Mouse (Mus musculus) mesoderm, embryonic 11.5 days (tissue): ENCODE measurements around the gene Fcor.
A peak's percentile ranks its signal among the peaks of the same experiment; 100 is the strongest.

Source experiments
- DNase-seq: peaks from one replicate; pipeline ENCODE4 v3.0.0-alpha.2; 2012; ENCODE audit warnings: low read depth, low spot score

Fcor gene

DNA sequence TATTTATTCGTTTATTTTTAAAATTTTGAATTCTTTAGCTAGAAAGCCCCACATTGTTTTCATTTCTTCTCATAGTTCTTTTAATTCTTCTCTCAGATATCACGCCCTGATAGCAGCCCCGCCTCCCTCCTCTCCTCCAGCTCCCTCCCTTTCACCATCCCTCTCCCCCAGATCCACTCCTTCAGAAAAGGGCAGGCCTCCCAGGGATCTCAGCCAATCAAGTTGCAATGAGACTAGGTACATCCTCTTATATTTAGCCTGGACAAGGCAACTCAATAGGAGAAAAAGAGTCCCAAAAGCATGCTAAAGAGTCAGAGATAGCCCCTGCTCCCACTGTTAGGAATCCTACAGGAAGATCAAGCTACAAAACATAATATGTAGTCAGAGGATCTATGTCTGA, 2.5 kb upstream of the Fcor start:
- no peak for DNase-seq

DNA sequence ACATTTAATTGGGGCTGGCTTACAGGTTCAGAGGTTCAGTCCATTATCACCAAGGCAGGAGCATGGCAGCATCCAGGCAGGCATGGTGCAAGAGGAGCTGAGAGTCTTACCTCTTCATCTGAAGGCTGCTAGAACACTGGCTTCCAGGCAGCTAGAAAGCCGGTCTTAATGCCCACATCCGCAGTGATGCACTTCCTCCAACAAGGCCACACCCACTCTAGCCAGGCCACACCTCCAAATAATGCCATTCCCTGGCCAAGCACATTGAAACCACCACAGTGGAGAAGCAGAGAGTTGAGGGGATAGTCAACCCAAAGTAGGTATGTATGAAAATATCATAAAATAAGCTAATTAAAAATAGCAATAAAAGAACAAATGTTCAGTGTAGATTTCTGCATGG, 1.8 kb downstream of the Fcor start:
- no peak for DNase-seq

- no peak for DNase-seq
These were observed 6.7 kb downstream of the Fcor start, which contains the start of gene Mcemp1 for GRCm38 (mm10) chr8:3665507-3665906. Gene Mcemp1 (plus strand): TSS chr8:3665754.

GRCm38 (mm10) chr8:3664405-3664804, 7.8 kb downstream of the Fcor start:
- no peak for DNase-seq

DNA sequence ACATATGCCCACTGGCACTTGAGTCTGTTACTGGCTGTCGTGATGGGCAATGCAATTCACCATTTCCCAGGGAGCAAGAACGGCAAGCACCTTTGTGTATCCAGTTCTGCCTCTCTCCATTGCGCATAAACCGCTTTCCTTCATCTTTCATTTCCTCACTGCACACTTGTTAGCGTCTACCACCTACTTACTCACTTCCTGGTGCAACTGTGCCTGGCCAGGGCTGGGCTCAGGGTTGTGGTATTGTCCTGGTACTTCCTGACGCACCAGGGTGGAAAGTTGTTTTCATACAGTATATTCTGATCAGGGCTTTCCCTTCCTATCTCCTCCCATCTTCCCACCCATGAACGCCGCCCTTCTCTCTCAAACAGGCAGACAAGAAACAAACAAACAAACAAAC, 11.3 kb downstream of the Fcor start:
- DNase-seq = no peak

GRCm38 (mm10) chr8:3656725-3657381, 15.3 kb downstream of the Fcor start:
- peak; percentile 17 for DNase-seq

DNA sequence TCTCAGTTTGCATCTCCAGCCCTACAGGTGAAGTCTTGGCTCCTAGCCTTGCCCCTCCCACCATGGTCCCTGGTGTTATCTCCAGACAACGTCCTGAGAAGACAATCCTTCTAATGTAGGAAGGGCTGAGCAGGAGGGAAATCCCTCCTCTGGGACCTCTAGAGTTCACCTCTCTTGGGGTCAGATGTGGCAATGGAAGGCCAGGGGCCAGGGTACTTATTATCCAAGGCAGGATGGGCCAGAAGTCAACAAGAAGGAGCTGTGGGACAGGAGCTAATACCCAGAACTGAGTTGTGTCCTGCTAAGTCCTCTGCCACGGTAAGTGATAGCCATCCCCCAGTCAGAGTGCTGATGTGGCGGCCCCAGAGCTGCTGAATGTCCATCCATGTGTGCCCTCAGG, 16.6 kb downstream of the Fcor start, which contains the start of gene Retn:
Gene Retn (plus strand): TSS at position 245 of the 400 bp plus-strand sequence.
- no peak for DNase-seq

DNA sequence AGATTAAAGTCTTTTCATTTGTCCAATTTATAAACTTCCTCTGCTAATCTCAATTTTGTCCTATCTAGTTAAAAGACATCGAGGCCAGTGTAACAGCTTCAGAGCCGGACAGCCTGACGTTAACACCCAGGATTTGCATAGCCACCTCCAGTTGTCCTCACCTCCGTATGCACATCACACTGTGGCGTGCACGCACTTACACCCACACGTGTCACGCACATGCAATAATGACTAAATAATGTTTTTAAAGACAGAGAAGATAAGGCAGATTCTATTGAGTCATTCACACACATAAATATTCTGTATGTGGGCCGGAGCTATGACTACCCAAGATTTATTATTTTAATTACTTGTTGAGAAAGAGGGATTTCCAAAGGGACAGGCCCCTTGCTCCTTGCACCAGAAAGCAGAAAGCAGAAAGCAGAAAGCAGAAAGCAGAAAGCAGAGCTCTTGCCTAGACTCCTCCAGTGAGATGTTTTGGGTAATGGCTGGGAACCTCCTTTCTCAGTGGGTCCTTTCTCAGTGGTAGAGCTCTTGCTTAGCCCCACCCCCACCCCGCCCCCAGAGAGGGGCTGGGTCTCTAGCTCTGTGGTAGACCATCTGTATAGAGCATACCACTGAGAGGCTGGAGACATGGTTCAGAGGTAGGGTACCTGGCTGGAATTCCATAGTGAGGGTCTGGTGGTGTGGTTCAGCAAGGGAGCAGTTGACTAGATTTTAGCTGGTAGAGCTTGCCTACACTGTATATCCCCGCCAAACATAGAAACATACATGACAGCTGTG, 17.2 kb downstream of the Fcor start:
- no peak for DNase-seq

- no peak for DNase-seq
These were observed 19.3 kb downstream of the Fcor start for GRCm38 (mm10) chr8:3652845-3653244.

GRCm38 (mm10) chr8:3648990-3649389, 23.2 kb downstream of the Fcor start:
- peak; percentile 28 for DNase-seq

- no peak for DNase-seq
These were observed 23.9 kb downstream of the Fcor start for GRCm38 (mm10) chr8:3648268-3648667.

GRCm38 (mm10) chr8:3647561-3647960, 24.6 kb downstream of the Fcor start:
- no peak for DNase-seq

- DNase-seq = no peak
These were observed 25.2 kb downstream of the Fcor start for GRCm38 (mm10) chr8:3646824-3647531.

GRCm38 (mm10) chr8:3645804-3646203, 26.4 kb downstream of the Fcor start:
- no peak for DNase-seq

GRCm38 (mm10) chr8:3631478-3631875, 40.7 kb downstream of the Fcor start:
- DNase-seq = no peak

DNA sequence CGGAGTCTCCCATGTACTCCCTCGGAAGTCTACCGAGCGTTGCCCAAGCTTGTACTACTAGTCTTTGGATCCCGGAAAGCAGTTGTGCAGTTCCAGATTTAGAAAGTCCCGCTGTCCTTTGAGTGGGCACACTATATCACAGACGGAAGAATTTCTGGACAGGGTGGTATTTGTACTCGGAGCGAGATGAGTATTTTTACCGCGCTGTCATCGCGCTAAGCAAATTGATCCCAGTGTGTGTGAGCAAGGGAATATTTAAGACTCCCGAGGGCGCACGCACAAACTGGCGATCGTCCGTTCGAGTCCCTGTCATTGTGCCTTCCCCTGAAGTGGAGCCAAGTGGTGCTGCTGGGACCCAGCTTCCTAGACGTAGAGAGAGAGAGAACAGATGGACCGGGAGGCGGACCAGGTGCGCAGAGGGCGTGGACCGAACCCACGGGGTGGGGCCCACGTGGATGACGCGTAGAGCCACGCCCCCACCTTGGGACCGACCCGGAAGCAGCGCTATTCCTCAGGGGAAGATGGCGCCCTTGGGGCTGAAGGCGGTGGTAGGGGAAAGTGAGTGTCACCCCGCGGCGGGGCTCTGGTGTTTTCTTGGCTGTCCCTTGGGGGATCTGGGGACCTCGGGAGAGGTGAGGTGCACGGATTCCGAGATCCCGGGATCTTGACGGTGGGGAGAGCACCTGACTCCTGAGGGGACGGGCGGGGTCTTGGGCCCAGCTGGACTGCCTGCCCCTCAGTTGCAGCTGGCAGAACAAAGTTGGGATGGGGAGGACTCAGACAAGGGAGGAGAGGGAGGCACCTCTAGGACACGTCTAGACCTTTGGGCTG, 41.3 kb downstream of the Fcor start, which contains the start of gene Stxbp2:
Gene Stxbp2 (plus strand): TSS at position 309 of the 831 bp plus-strand sequence.
- peak; percentile 68 for DNase-seq

- DNase-seq = peak; percentile 24
These were observed 44.1 kb downstream of the Fcor start for GRCm38 (mm10) chr8:3628014-3628413.

DNA sequence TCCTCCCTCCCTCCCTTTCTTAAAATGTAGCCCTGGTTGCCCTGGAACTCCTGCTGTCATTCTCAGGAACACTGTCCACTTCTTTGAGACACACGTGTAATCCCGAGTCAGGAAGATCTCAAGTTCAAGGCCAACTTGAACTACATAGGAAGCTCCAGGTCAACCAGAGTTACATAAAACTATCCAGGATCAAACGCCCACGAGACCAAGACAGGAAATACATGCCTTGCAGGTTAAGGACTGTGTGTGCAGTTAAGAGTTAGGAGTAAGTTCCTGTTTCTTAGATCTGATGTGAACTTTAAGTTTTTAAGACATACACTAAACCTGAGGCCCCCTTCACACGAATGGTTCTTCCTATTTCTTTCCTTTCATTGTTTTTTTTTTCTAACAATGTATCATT, 45.2 kb downstream of the Fcor start:
- DNase-seq = no peak

DNA sequence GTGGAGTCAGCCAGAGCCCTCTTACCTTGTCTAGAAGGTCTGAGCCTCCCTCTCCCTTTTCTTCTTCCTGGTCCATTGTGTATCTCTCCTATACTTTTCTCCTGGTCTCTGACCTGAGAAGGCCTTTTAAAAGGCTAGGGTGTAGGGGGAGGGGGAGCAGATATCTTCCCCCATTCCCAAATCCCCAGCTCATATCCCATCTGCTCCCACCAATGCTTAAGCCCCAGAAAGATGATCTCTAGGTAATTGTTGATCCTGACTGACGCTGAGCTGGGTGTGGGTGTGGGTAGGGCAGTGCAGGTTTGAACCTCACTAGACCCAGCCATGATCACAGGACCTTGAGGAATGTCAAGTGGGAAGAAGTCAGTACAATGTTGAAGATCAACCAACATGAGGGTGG, 46.7 kb downstream of the Fcor start, which contains the start of gene Pcp2:
Gene Pcp2 (minus strand): TSS at position 101 of the 400 bp plus-strand sequence.
- DNase-seq = no peak

DNA sequence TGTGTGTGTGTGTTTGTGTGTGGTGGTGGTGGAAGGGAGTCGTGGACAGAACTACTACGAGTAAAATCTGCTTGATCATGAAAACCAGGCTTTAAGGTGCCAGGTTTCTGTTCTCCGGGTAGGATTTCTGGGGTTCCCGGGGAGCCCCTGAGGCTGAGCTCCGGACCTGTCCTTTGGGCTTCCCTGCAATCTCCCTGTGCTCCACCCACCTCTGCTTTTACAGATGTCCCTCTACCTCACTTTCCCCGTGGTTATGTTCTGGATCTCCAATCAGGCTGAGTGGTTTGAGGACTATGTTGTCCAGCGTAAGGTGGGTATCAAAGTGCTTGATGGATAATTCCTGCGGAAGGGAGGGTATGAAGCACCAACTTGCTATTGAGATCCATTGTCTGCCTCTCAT, 50.0 kb downstream of the Fcor start:
- no peak for DNase-seq
